Mouse (Mus musculus) left cerebral cortex, postnatal 4 days (tissue): ENCODE results near the gene Insl6. TPM values are rescaled to one million over a fixed set of nuclear protein-coding genes. Genes with fewer than 3 reads are reported as not detected.

Experiments
- DNase-seq: peaks from one replicate; pipeline ENCODE4 v3.0.0-alpha.2; 2022
- intact Hi-C: fragments of 180-260 bp; cut with DNase I; formaldehyde crosslinking; loops from one replicate; pipeline ENCODE4 v1.15.1; 2025
- total RNA-seq, 2 experiments: library from RNA; stranded (reverse); gene quantifications; 2 replicates each; pipeline ENCODE4 v1.2.3; 2021

Gene Insl6
- total RNA-seq, 2 experiments from 2014 or later = not detected

- DNase-seq = no peak
- intact Hi-C loops = loop anchor here (5.0 to 10.0 kb wide), 5 partner anchors 146 to 579 kb away; no protein-coding TSS in a partner anchor
These were observed 31.1 kb upstream of the Insl6 start for GRCm38 (mm10) chr19:29356281-29356680.

GRCm38 (mm10) chr19:29354895-29355877 is 30.0 kb upstream of the Insl6 start:
- intact Hi-C loops = loop anchor here (5.0 to 10.0 kb wide), 5 partner anchors 147 to 578 kb away; no protein-coding TSS in a partner anchor
- peak; percentile 92 for DNase-seq

GRCm38 (mm10) chr19:29350991-29351390 is 25.8 kb upstream of the Insl6 start:
- intact Hi-C loops = loop anchor here (10.0 kb wide), 1 partner anchor 376 kb away; no protein-coding TSS in a partner anchor
- no peak for DNase-seq

- intact Hi-C loops = no loop called here
- no peak for DNase-seq
These were observed 20.5 kb upstream of the Insl6 start for GRCm38 (mm10) chr19:29345636-29346035.

GRCm38 (mm10) chr19:29344868-29345267 is 19.7 kb upstream of the Insl6 start:
- intact Hi-C loops = no loop called here
- DNase-seq = no peak

- intact Hi-C loops = no loop called here
- no peak for DNase-seq
These were observed 17.1 kb upstream of the Insl6 start for GRCm38 (mm10) chr19:29342281-29342680.

- no peak for DNase-seq
- intact Hi-C loops = no loop called here
These were observed 15.9 kb upstream of the Insl6 start for GRCm38 (mm10) chr19:29341029-29341428.

GRCm38 (mm10) chr19:29336624-29337023 is 11.5 kb upstream of the Insl6 start:
- DNase-seq = no peak
- intact Hi-C loops = no loop called here

GRCm38 (mm10) chr19:29334068-29334745 is 9.1 kb upstream of the Insl6 start, which contains the start of gene Rln1:
Rln1 (minus strand) TSS chr19:29334670.
- DNase-seq = peak; percentile 66
- intact Hi-C loops = no loop called here

GRCm38 (mm10) chr19:29326822-29327552 is 1.8 kb upstream of the Insl6 start:
- intact Hi-C loops = no loop called here

GRCm38 (mm10) chr19:29326396-29326795 is 1.2 kb upstream of the Insl6 start:
- no peak for DNase-seq
- intact Hi-C loops = no loop called here

More at GRCm38 (mm10) chr19:29326822-29327552, 1.8 kb upstream of the Insl6 start:
- no peak for DNase-seq

GRCm38 (mm10) chr19:29325852-29326180 is 660 bp upstream of the Insl6 start:
- intact Hi-C loops = no loop called here
- DNase-seq = no peak

- DNase-seq = no peak
- intact Hi-C loops = no loop called here
These were observed 1.6 kb downstream of the Insl6 start for GRCm38 (mm10) chr19:29323416-29324049.

GRCm38 (mm10) chr19:29312661-29313060 is 12.5 kb downstream of the Insl6 start:
- DNase-seq = no peak
- intact Hi-C loops = no loop called here

GRCm38 (mm10) chr19:29311791-29312190 is 13.4 kb downstream of the Insl6 start:
- DNase-seq = no peak
- intact Hi-C loops = no loop called here

GRCm38 (mm10) chr19:29308832-29309231 is 16.3 kb downstream of the Insl6 start:
- DNase-seq = no peak
- intact Hi-C loops = no loop called here

- intact Hi-C loops = no loop called here
- DNase-seq = no peak
These were observed 23.0 kb downstream of the Insl6 start for GRCm38 (mm10) chr19:29302119-29302518.

- no peak for DNase-seq
- intact Hi-C loops = no loop called here
These were observed 24.2 kb downstream of the Insl6 start for GRCm38 (mm10) chr19:29300919-29301318.

- intact Hi-C loops = no loop called here
- DNase-seq = no peak
These were observed 27.8 kb downstream of the Insl6 start for GRCm38 (mm10) chr19:29297366-29297765.

- DNase-seq = no peak
- intact Hi-C loops = no loop called here
These were observed 29.0 kb downstream of the Insl6 start for GRCm38 (mm10) chr19:29296166-29296565.
